Mouse (Mus musculus): ENCODE measurements around the gene Opn5. TPM values are rescaled to one million over a fixed set of nuclear protein-coding genes. Genes with fewer than 3 reads are reported as not detected.

Opn5 gene
- polyA plus RNA-seq, 1 experiment from 2014 or later: not detected

DNA sequence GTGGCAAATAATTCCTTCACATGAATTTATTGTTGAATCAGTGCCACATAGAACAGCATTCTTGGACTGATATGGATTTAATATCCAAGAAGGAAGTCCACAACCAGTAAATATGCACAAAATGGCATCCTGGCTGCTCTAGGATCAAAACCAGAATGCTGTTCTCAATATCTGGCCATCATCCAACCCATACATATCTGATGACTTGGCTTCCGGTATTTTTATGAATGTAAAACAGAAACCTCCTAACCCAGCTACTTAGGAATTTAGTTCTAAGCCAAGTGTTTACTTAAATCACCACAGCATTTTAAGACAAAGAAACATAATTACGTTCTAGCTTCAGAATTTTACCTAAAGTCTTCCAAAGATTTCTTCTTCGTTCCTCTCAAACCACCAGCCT is 31.0 kb downstream of the Opn5 start:
- Histone ChIP-seq H3K4me1 (replicated peaks) (no peaks in the 10 kb centered on the region), H3K9ac (no peak overlapping the region), H3K36me3 (no peaks in the 10 kb centered on the region), H3K9me3 (replicated peaks) (no peaks in the 10 kb centered on the region), H3K27ac (no peak overlapping the region), H3K27me3 (no peaks in the 10 kb centered on the region), H3K4me3 (replicated peaks) (no peak overlapping the region), H3K4me2 (no peak overlapping the region)
- 52% methylated on average over 3 of the region's 3 CpGs for WGBS (ENCODE audit: insufficient replicate concordance)
- ATAC-seq (ENCODE audit: low read depth) (no peak), DNase-seq (no peak)

DNA sequence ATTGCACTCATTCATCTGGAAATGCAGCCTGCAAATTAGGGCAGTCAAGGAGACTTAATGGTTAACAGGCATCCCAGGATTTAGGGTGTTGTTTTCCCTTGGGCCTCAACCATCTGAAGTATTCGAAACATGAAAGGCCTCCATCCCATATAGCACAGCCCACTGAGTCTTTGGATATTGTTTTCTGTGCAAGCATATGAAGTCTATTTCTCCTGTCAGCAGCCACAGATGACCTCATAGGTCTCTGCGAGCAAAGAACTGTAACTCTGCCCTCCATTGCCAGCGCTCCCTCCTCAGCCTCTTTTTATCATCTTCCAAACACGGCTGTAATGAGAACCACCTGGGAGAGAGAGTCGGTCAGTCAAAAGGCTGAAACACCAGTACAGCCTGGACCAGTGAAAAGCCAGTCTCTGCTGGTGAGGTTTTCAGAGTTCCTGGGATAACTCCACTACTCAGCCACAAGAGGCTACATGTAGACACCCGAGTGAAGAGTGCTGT is 34.5 kb downstream of the Opn5 start:
- no peaks in the 10 kb centered on the region for H3K4me1 ChIP-seq (replicated peaks)
- DNase-seq (no peak), ATAC-seq (ENCODE audit: low read depth) (no peak)
- no peak overlapping the region for H3K4me3 ChIP-seq (replicated peaks)
- H3K4me2 ChIP-seq: no peak overlapping the region
- H3K27ac ChIP-seq: no peak overlapping the region
- H3K9ac ChIP-seq: no peak overlapping the region
- H3K9me3 ChIP-seq (replicated peaks): no peaks in the 10 kb centered on the region
- no peaks in the 10 kb centered on the region for H3K27me3 ChIP-seq
- no peaks in the 10 kb centered on the region for H3K36me3 ChIP-seq
- WGBS (ENCODE audit: insufficient replicate concordance): 65% methylated on average over 6 of the region's 6 CpGs

DNA sequence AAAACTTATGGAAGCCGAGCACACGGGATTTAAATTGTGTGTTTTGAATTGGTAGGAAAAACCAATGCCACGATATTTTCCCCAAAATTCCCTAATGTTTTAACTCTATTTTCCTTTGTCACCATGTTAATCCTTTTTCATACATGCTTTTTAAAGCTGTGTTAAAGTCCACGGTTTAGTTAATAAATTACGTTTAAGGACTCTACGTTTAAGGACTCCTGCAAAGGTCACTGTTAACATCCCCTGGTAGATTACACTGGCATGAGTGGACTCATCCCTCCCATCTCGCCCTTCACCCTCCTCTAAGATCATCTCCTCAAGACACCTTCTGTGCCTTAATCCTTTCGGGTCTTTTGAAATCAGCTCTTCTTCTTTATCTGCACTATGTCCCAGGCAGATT is 37.4 kb downstream of the Opn5 start:
- 70% methylated on average over 8 of the region's 8 CpGs for WGBS (ENCODE audit: insufficient replicate concordance)

DNA sequence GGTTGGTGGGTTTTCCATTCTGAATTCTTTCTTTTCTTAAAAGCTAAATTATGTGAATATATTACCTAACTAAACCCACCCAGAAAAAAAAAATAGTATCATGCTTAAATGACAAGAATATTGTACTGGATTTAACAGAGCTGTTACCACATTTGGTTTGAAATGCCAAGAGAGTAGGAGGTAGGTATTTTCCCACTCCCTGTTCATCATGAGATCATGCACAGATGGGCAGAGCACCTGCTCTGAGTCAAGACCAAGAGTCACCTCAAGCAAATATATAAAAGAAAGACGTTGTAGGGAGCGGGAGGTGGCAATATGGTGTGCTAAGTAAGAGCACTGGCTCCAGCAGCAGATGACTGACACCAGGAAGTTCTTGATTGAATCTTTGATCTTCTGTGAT is 61.6 kb downstream of the Opn5 start:
- no peaks in the 10 kb centered on the region for H3K9me3 ChIP-seq (replicated peaks)
- no peak overlapping the region for H3K9ac ChIP-seq
- no peak for ATAC-seq (ENCODE audit: low read depth)
- H3K4me1 ChIP-seq (replicated peaks): no peaks in the 10 kb centered on the region
- H3K4me3 ChIP-seq (replicated peaks): no peak overlapping the region
- H3K27ac ChIP-seq: no peak overlapping the region
- no peaks in the 10 kb centered on the region for H3K36me3 ChIP-seq
- no peak overlapping the region for H3K4me2 ChIP-seq
- DNase-seq: no peak
- no peaks in the 10 kb centered on the region for H3K27me3 ChIP-seq
- 64% methylated on average over 2 of the region's 2 CpGs for WGBS (ENCODE audit: insufficient replicate concordance)

More for the DNA sequence above, 37.4 kb downstream of the Opn5 start:
- ATAC-seq (ENCODE audit: low read depth): no peak
- Histone ChIP-seq H3K4me3 (replicated peaks) (no peak overlapping the region), H3K36me3 (no peaks in the 10 kb centered on the region), H3K9ac (no peak overlapping the region), H3K27me3 (no peaks in the 10 kb centered on the region), H3K4me2 (no peak overlapping the region), H3K27ac (no peak overlapping the region), H3K4me1 (replicated peaks) (no peaks in the 10 kb centered on the region), H3K9me3 (replicated peaks) (no peaks in the 10 kb centered on the region)
- DNase-seq: no peak

DNA sequence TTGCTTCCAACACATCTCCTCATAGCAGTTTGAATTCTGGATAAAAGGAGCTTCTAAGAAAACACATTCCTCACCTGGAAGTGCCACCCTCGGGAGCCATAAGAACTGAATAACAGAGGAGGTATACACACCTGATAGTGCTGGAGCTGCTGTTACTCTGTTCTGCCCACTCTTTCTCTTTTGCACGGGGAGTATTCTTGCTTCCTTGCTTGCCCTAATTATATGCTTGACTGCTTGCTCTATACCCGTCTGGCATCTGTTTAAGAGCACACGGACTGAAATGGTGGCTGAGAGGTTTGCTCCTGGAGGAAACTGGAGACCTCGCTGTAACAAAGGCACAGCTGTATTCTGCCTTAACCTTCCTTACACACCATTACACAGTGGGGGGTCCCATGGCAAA is 81.0 kb downstream of the Opn5 start:
- DNase-seq (no peak), ATAC-seq (ENCODE audit: low read depth) (no peak)
- WGBS (ENCODE audit: insufficient replicate concordance): 40% methylated on average over 5 of the region's 5 CpGs
- H3K9ac ChIP-seq: no peak overlapping the region
- no peak overlapping the region for H3K4me2 ChIP-seq
- no peaks in the 10 kb centered on the region for H3K27me3 ChIP-seq
- no peak overlapping the region for H3K4me3 ChIP-seq (replicated peaks)
- H3K36me3 ChIP-seq: no peaks in the 10 kb centered on the region
- no peaks in the 10 kb centered on the region for H3K4me1 ChIP-seq (replicated peaks)
- H3K27ac ChIP-seq: no peak overlapping the region
- no peaks in the 10 kb centered on the region for H3K9me3 ChIP-seq (replicated peaks)

DNA sequence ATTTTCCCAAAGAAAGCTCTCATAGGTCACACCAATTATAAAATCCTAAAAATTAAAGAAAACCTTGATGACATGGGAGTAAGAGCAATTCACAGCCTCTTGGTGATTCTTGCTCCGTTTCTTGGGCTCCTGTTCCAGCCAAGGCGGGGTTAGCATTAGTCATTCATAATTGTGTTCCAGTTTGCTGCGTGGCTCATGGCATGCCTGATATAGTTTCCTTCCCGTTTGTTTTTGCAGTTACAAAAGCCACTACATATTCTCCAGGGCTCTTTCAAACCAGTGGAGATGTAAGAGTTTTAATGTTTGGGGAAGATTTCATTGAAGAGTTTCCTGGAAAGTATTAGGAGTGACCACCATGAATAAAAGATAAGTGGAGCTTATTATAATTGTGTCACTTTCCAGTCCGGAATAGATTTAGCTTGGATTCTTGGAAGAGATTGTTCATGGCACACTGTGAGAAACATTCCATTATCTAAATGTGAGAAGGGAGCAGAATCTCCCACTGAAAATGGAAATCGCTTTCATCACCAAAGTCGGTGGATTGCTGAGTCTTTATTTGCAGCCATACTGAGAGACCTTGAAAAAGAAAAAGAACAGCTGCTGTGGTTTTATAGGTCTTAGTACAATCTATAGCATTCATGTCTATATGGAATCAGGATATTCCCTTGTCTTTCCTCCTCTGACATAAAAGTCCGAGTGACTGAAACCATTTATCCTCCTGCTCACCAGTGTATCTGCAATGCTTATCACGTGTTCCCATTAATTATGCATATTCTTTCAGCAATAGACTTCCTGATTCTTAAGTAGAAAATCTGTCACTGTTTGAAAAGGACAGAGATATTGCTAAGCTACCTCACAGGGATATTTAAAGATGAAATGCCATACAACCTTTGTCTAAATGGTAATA is 101.6 kb downstream of the Opn5 start:
- ATAC-seq (ENCODE audit: low read depth) (no peak), DNase-seq (no peak)
- Histone ChIP-seq H3K36me3 (no peaks in the 10 kb centered on the region), H3K9me3 (replicated peaks) (no peaks in the 10 kb centered on the region), H3K4me2 (no peak overlapping the region), H3K4me3 (replicated peaks) (no peak overlapping the region), H3K4me1 (replicated peaks) (no peaks in the 10 kb centered on the region), H3K27me3 (no peaks in the 10 kb centered on the region), H3K9ac (no peak overlapping the region), H3K27ac (no peak overlapping the region)
- 59% methylated on average over 9 of the region's 9 CpGs for WGBS (ENCODE audit: insufficient replicate concordance)

Other genes with a start within 250 kb of the Opn5 start
- gene Adgrf4, start 80.9 kb upstream of the Opn5 start, polyA plus RNA-seq (2015; fragmentation: Nextera tagmentation; extraction: Ambion mirVana): not detected in 2 replicates
- gene Adgrf2, start 130.8 kb upstream of the Opn5 start, polyA plus RNA-seq (2015; fragmentation: Nextera tagmentation; extraction: Ambion mirVana): not detected in 2 replicates